8 mouse cellular contexts compared by ENCODE assay signal in the genomic region with DNA sequence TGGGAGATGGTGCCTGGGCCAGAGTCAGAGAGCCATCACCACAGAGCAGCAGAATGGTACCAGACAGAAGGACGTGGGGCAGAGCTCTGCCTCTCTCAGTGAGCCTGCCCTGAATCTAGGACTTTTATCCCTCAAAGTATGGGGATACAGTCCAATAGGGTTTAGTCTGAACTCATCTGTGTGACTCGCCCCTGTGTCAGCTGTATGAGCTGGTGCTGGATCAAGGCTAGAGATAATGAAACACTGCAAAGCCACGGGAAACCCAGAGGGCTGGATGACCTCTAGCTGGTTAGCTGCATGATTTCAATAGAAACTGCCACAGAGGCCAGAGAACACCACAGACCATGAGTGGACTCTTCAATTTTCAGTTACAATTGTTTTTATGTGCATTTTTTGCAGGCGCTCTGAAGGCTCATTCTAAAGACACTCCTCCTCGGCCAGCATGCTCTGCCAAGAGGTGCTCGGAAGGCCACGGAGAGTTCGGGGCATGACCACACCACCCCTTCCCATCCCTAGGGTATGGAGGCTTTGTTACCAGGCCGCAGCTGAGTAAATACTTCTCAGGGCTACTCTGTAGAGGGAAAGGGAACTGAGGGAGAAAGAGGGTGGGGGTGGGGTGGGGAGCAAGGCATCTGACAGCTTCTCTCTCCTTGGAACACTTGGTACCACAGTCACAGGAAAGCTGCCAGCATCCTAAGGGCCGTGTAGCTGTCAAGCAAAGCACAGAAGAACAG. TPM values are rescaled to one million over a fixed set of nuclear protein-coding genes. Genes with fewer than 3 reads are reported as not detected.
DNase-seq lines count a peak whose midpoint lies in the region; ATAC-seq and TF ChIP-seq lines count a peak whose summit lies in the region.

No protein-coding gene starts in this region.

- peaks cover 12% of the 10 kb centered on the region; the same call in 1 of the 2 replicates for H3K4me1 ChIP-seq in kidney, embryonic 16.5 days (ENCODE audit: insufficient read depth, low read length)
- H3K4me1 ChIP-seq in kidney, postnatal 0 days (replicated peaks; ENCODE audit: insufficient read depth, low read length), result no peaks in the 10 kb centered on the region; the same call in 1 of the 2 replicates

- no peak overlapping the region for H3K4me3 ChIP-seq in kidney, embryonic 16.5 days (ENCODE audit: low read length)
- no peak overlapping the region for H3K4me3 ChIP-seq in kidney, postnatal 0 days (replicated peaks; ENCODE audit: low read depth, low read length)

- H3K9ac ChIP-seq in kidney, embryonic 16.5 days (replicated peaks; ENCODE audit: low read length), result no peak overlapping the region
- H3K9ac ChIP-seq in kidney, postnatal 0 days (ENCODE audit: low read depth, low read length), result no peak overlapping the region

- no peak for TF ChIP-seq CTCF in brain, embryonic 14.5 days (IDR thresholded peaks at IDR 0.05; ENCODE audit: borderline replicate concordance, extremely low read depth, insufficient read depth, insufficient read length)
- no peak for TF ChIP-seq CTCF in kidney, postnatal 0 days (IDR thresholded peaks at IDR 0.05; ENCODE audit: low read depth)

- 32% methylated on average over 10 of the region's 10 CpGs for WGBS in kidney, embryonic 16.5 days
- 41% methylated on average over 10 of the region's 10 CpGs for WGBS in kidney, postnatal 0 days

- H3K4me2 ChIP-seq in kidney, embryonic 16.5 days (replicated peaks; ENCODE audit: low read depth, low read length), result no peak overlapping the region
- no peak overlapping the region for H3K4me2 ChIP-seq in kidney, postnatal 0 days (ENCODE audit: low read length)

- no peaks in the 10 kb centered on the region for H3K27me3 ChIP-seq in kidney, embryonic 16.5 days (ENCODE audit: insufficient read depth, low read length)
- H3K27me3 ChIP-seq in kidney, postnatal 0 days (ENCODE audit: insufficient read depth, low read length), result no peaks in the 10 kb centered on the region

- peak; percentile 79 for ATAC-seq in kidney, embryonic 16.5 days (ENCODE audit: low FRiP score, low TSS enrichment)
- ATAC-seq in kidney, postnatal 0 days (replicated peaks; ENCODE audit: low FRiP score, low read depth), result no peak

- DNase-seq in kidney, adult 11 months, result no peak
- peak; percentile 51 for DNase-seq in brain, embryonic 14.5 days (ENCODE audit: low read depth)
- peak; percentile 22 for DNase-seq in kidney, postnatal 0 days (ENCODE audit: low spot score)
- peak; percentile 43 for DNase-seq in skeletal muscle tissue, adult 2 months (ENCODE audit: low read depth, low spot score)
- no peak for DNase-seq in layer of hippocampus, postnatal 36 days
- no peak for DNase-seq in left cerebral cortex, adult 18-20 months (ENCODE audit: low spot score in 2 of 2)
- DNase-seq in heart, postnatal 10 days, result no peak

- H3K9me3 ChIP-seq in kidney, embryonic 16.5 days (ENCODE audit: low read length), result no peaks in the 10 kb centered on the region
- H3K9me3 ChIP-seq in kidney, postnatal 0 days (replicated peaks; ENCODE audit: low read length), result no peaks in the 10 kb centered on the region

- H3K36me3 ChIP-seq in kidney, embryonic 16.5 days (ENCODE audit: insufficient read depth, low read length), result no peaks in the 10 kb centered on the region
- no peaks in the 10 kb centered on the region for H3K36me3 ChIP-seq in kidney, postnatal 0 days (ENCODE audit: insufficient read depth, low read length)

- no peak for TF ChIP-seq POLR2A in brain, embryonic 14.5 days (IDR thresholded peaks at IDR 0.05; ENCODE audit: borderline replicate concordance, extremely low read depth, insufficient read depth, insufficient read length, poor library complexity, severe bottlenecking)

- H3K27ac ChIP-seq in kidney, embryonic 16.5 days (ENCODE audit: low read length), result peak overlapping the region; percentile 4; the same call in 1 of the 2 replicates
- H3K27ac ChIP-seq in kidney, postnatal 0 days, result 0 out of 2 replicates have a peak overlapping the region, but pooled peaks have one; percentile 19

- intact Hi-C loops in heart, postnatal 10 days (cut with DNase I), result no loop called here

RNA-seq across cellular contexts. Expression of gene Arfgap2, which starts 48.0 kb away (rescaled TPM):
- polyA plus RNA-seq in kidney, embryonic 16.5 days (2015; fragmentation: Nextera tagmentation; extraction: Ambion mirVana), result 92.9 and 96.5 TPM in 2 replicates
- 29.4 and 40.3 TPM in 2 replicates for polyA plus RNA-seq in brain, embryonic 14.5 days (2012; rRNA removed)
- polyA plus RNA-seq in kidney, postnatal 0 days (2015; fragmentation: Nextera tagmentation; extraction: Ambion mirVana), result 66.6 and 73.9 TPM in 2 replicates
- total RNA-seq in layer of hippocampus, postnatal 36 days (2021), result 10 to 100 TPM; 68.9 to 73.8 TPM
- total RNA-seq in left cerebral cortex, adult 18-20 months (2021), result 10 to 100 TPM; 70.0 to 72.7 TPM
- total RNA-seq in heart, postnatal 10 days (2021), result 10 to 100 TPM; 64.2 to 64.5 TPM

RNA-seq across cellular contexts. Expression of gene Pacsin3, which starts 57.0 kb away (rescaled TPM):
- polyA plus RNA-seq in kidney, embryonic 16.5 days (2015; fragmentation: Nextera tagmentation; extraction: Ambion mirVana), result 47.7 and 49.6 TPM in 2 replicates
- 17.0 and 20.7 TPM in 2 replicates for polyA plus RNA-seq in brain, embryonic 14.5 days (2012; rRNA removed)
- polyA plus RNA-seq in kidney, postnatal 0 days (2015; fragmentation: Nextera tagmentation; extraction: Ambion mirVana), result 32.7 and 36.8 TPM in 2 replicates
- total RNA-seq in layer of hippocampus, postnatal 36 days (2021), result 10 to 100 TPM; 23.8 to 30.1 TPM
- 10 to 100 TPM; 45.6 to 46.1 TPM for total RNA-seq in left cerebral cortex, adult 18-20 months (2021)
- total RNA-seq in heart, postnatal 10 days (2021), result 100 to 1,000 TPM; 102 to 119 TPM

Comparison
In these comparisons a context has a peak if more than half of its experiments do, and no peak if none do; other contexts are left out.
1. DNase-seq: peak in brain, embryonic 14.5 days (single experiment), kidney, postnatal 0 days (single experiment) and skeletal muscle tissue, adult 2 months (single experiment); none in kidney, adult 11 months (single experiment), layer of hippocampus, postnatal 36 days (0 of 2), left cerebral cortex, adult 18-20 months (0 of 2) and heart, postnatal 10 days (0 of 2).